16 mouse cellular contexts compared by ENCODE assay signal in genomic region chrX:23767849-23768248, GRCm38 (mm10).
"Had no signal": no experiment of that assay in that cellular context is flagged by ENCODE, and none has a peak within 500 bp of the region (broad histone marks: within the 10 kb centered on the region; RNA-seq: fewer than 3 reads in every experiment).

No protein-coding gene starts in this region.

- H3K4me1 ChIP-seq: midbrain, embryonic 10.5 days; midbrain, embryonic 12.5 days; neural tube, embryonic 12.5 days had no signal

- DNase-seq: lung, adult 18-20 months; lung, embryonic 14.5 days; lung, postnatal 10 days; lung, postnatal 4 days; midbrain, embryonic 14.5 days; retina, postnatal 1 day; right cerebral cortex, adult 18-20 months; spleen, adult 18-20 months; thymus, adult 18-20 months; thymus, postnatal 14 days; thymus, postnatal 36 days had no signal

- H3K9me3 ChIP-seq: midbrain, embryonic 10.5 days; midbrain, embryonic 12.5 days; neural tube, embryonic 12.5 days had no signal

- H3K36me3 ChIP-seq: midbrain, embryonic 12.5 days; neural tube, embryonic 12.5 days had no signal

- H3K27ac ChIP-seq: midbrain, embryonic 10.5 days; midbrain, embryonic 12.5 days; neural tube, embryonic 12.5 days had no signal

- H3K4me3 ChIP-seq: midbrain, embryonic 10.5 days; midbrain, embryonic 12.5 days; myocyte; neural tube, embryonic 12.5 days had no signal

- H3K9ac ChIP-seq: lung, embryonic 14.5 days; midbrain, embryonic 12.5 days; neural tube, embryonic 12.5 days had no signal

- H3K4me2 ChIP-seq: lung, embryonic 14.5 days; midbrain, embryonic 12.5 days; neural tube, embryonic 12.5 days had no signal

- ATAC-seq: midbrain, embryonic 16.5 days had no signal

- H3K27me3 ChIP-seq: midbrain, embryonic 12.5 days; neural tube, embryonic 12.5 days had no signal
